Mouse (Mus musculus): ENCODE data around the gene Sdk1. TPM values are rescaled to one million over a fixed set of nuclear protein-coding genes. Genes with fewer than 3 reads are reported as not detected.

Gene Sdk1
- polyA plus RNA-seq, 1 experiment from 2014 or later = 4.0 TPM

DNA sequence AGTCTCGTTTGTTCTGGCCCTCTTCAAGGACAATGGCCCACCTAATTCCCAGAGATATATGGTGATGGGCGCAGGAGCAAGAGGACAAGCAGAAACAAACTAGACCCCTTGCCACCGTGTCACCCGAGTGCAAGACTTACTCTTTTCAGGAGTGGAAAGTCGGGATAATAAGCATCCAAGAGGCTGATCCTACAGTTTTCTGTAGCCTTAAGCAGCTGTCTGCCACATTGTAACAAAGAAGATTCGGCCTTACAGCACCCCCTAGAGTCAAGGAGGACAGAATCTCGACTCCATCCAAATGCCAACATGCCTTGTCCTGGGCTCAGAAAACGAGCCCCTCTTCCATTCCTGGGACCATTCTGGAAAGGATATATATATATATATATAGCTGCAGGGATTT lies 669.6 kb downstream of the Sdk1 start:
- Histone ChIP-seq H3K27me3 (ENCODE audit: insufficient read depth, low read length) (no peaks in the 10 kb centered on the region), H3K36me3 (ENCODE audit: insufficient read depth, low read length) (no peaks in the 10 kb centered on the region), H3K4me3 (ENCODE audit: low read length) (no peak overlapping the region), H3K9me3 (ENCODE audit: low read length) (no peaks in the 10 kb centered on the region), H3K9ac (replicated peaks; ENCODE audit: low read length) (no peak overlapping the region), H3K4me2 (replicated peaks; ENCODE audit: low read depth, low read length) (no peak overlapping the region), H3K4me1 (ENCODE audit: insufficient read depth, low read length) (no peaks in the 10 kb centered on the region), H3K27ac (ENCODE audit: low read length) (no peak overlapping the region)
- ATAC-seq (ENCODE audit: low FRiP score, low TSS enrichment) = no peak
- 55% methylated on average over 8 of the region's 8 CpGs for WGBS

DNA sequence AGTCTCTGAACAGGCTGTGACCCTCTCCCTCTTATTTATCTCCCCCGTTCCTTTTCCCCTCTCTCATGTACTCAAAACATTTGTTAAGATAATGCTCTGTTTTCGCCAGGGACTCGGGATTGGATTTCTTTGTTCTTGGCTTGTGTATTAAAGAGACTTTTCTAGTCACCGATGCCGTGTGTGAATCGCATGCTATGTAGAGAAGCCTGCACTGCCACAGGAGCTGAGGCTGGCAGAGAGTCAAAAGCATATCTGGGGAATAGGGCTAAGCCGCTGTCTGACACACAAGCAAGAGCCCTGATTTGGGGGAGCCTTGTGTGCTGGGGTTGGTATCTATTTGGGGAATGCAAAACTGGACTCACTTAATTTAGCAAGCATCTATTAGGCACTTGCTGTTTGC lies 671.6 kb downstream of the Sdk1 start:
- H3K9ac ChIP-seq (replicated peaks; ENCODE audit: low read length) = no peak overlapping the region
- WGBS = 86% methylated on average over 7 of the region's 7 CpGs
- no peaks in the 10 kb centered on the region for H3K36me3 ChIP-seq (ENCODE audit: insufficient read depth, low read length)
- H3K9me3 ChIP-seq (ENCODE audit: low read length) = no peaks in the 10 kb centered on the region
- H3K27ac ChIP-seq (ENCODE audit: low read length) = no peak overlapping the region
- H3K4me1 ChIP-seq (ENCODE audit: insufficient read depth, low read length) = no peaks in the 10 kb centered on the region
- no peak for ATAC-seq (ENCODE audit: low FRiP score, low TSS enrichment)
- H3K4me3 ChIP-seq (ENCODE audit: low read length) = no peak overlapping the region
- H3K4me2 ChIP-seq (replicated peaks; ENCODE audit: low read depth, low read length) = no peak overlapping the region
- no peaks in the 10 kb centered on the region for H3K27me3 ChIP-seq (ENCODE audit: insufficient read depth, low read length)

DNA sequence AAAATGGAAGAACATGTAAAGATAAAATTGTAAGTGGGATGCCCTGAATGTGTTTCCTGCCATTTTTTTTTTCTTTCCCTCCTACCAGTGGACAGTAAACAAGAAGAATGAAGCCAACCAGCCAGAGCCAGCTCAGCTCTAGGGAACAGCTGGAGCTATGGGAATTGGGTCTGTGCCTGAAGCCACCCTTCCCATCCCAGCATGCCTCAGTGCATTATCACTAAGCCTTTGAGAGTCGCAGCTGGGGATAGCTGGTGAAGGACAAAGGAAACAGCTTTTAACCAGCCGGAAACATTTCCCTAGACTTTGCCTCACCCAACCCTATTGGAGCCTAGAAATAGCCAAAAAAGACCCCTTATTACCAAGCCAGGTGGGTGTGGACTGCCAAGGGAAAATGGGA lies 675.7 kb downstream of the Sdk1 start:
- WGBS = 61% methylated on average over 2 of the region's 2 CpGs
- Histone ChIP-seq H3K4me2 (replicated peaks; ENCODE audit: low read depth, low read length) (no peak overlapping the region), H3K36me3 (ENCODE audit: insufficient read depth, low read length) (no peaks in the 10 kb centered on the region), H3K9me3 (ENCODE audit: low read length) (no peaks in the 10 kb centered on the region), H3K9ac (replicated peaks; ENCODE audit: low read length) (no peak overlapping the region), H3K4me3 (ENCODE audit: low read length) (no peak overlapping the region), H3K27me3 (ENCODE audit: insufficient read depth, low read length) (no peaks in the 10 kb centered on the region), H3K4me1 (ENCODE audit: insufficient read depth, low read length) (no peaks in the 10 kb centered on the region), H3K27ac (ENCODE audit: low read length) (no peak overlapping the region)
- ATAC-seq (ENCODE audit: low FRiP score, low TSS enrichment) = no peak

DNA sequence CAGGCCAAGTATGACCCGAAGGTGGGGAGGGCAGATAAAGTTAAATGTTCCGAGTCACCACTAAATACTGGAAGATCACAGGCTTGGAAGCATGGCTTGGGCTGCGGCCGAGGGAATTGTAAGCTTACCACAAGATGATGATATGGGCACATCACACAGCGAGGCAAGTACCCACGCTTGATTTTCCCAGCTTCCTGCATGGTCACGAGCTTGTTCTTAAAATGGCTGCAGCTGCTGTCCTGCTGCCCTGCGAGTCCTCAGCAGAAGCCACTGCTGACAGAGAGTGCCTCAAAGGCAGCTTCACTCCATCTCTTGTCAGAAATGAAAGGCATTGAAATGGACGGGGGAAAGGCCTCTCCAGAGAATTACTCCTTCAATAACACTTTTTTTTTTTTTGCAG lies 697.7 kb downstream of the Sdk1 start:
- WGBS = 71% methylated on average over 9 of the region's 9 CpGs

DNA sequence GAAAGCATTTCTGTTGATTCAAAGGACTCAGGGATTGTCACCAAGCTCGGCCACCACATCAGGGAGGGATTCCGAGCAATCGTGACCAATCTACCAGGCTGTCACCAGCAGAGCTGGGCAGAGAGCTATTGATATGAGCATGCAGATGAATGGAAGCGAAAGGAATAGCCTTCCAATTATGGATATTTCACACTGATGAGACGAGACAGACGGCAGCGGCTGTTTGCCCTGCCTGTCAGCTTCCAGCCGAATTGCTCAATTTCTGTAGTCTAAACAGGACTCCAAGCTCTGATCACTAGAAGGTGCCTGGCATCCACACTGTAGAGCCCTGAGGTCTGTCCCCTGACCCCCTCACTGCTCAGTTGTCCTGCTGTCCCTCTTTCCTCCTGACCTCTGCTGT lies 699.3 kb downstream of the Sdk1 start:
- Histone ChIP-seq H3K36me3 (ENCODE audit: insufficient read depth, low read length) (no peaks in the 10 kb centered on the region), H3K4me2 (replicated peaks; ENCODE audit: low read depth, low read length) (no peak overlapping the region), H3K9ac (replicated peaks; ENCODE audit: low read length) (no peak overlapping the region), H3K27me3 (ENCODE audit: insufficient read depth, low read length) (no peaks in the 10 kb centered on the region), H3K27ac (ENCODE audit: low read length) (no peak overlapping the region), H3K9me3 (ENCODE audit: low read length) (0 out of 2 replicates have a peak, but pooled peaks cover 3% of the 10 kb centered on the region), H3K4me1 (ENCODE audit: insufficient read depth, low read length) (no peaks in the 10 kb centered on the region), H3K4me3 (ENCODE audit: low read length) (no peak overlapping the region)
- ATAC-seq (ENCODE audit: low FRiP score, low TSS enrichment) = no peak
- 86% methylated on average over 8 of the region's 8 CpGs for WGBS

More for the DNA sequence above, 697.7 kb downstream of the Sdk1 start:
- Histone ChIP-seq H3K4me2 (replicated peaks; ENCODE audit: low read depth, low read length) (no peak overlapping the region), H3K9me3 (ENCODE audit: low read length) (no peaks in the 10 kb centered on the region), H3K4me3 (ENCODE audit: low read length) (no peak overlapping the region), H3K9ac (replicated peaks; ENCODE audit: low read length) (no peak overlapping the region), H3K4me1 (ENCODE audit: insufficient read depth, low read length) (no peaks in the 10 kb centered on the region), H3K36me3 (ENCODE audit: insufficient read depth, low read length) (no peaks in the 10 kb centered on the region), H3K27me3 (ENCODE audit: insufficient read depth, low read length) (no peaks in the 10 kb centered on the region), H3K27ac (ENCODE audit: low read length) (no peak overlapping the region)
- no peak for ATAC-seq (ENCODE audit: low FRiP score, low TSS enrichment)

DNA sequence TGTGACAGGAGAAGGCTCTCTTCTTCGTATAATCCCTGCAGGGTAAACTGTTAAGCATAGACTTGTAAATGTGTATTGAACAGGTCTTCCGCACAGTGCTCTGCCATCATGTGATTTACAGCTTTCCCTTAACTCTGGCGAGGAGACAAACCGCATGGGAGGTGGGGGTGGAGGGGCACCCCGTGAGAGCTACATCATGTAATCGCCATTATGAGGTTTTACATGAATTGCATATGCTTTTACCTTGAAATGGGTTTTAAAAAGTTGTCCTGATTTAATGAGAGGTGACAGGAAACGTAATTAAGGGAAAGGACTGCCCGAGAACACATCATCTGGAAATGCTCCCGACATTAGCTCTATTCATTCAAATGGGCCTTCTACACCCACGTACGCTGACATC lies 709.5 kb downstream of the Sdk1 start:
- WGBS = 52% methylated on average over 11 of the region's 11 CpGs
- Histone ChIP-seq H3K27ac (ENCODE audit: low read length) (no peak overlapping the region), H3K4me1 (ENCODE audit: insufficient read depth, low read length) (peaks cover 5% of the 10 kb centered on the region; the same call in 1 of the 2 replicates), H3K27me3 (ENCODE audit: insufficient read depth, low read length) (no peaks in the 10 kb centered on the region), H3K36me3 (ENCODE audit: insufficient read depth, low read length) (no peaks in the 10 kb centered on the region), H3K4me2 (replicated peaks; ENCODE audit: low read depth, low read length) (no peak overlapping the region), H3K9me3 (ENCODE audit: low read length) (no peaks in the 10 kb centered on the region), H3K9ac (replicated peaks; ENCODE audit: low read length) (no peak overlapping the region), H3K4me3 (ENCODE audit: low read length) (no peak overlapping the region)
- ATAC-seq (ENCODE audit: low FRiP score, low TSS enrichment) = no peak

DNA sequence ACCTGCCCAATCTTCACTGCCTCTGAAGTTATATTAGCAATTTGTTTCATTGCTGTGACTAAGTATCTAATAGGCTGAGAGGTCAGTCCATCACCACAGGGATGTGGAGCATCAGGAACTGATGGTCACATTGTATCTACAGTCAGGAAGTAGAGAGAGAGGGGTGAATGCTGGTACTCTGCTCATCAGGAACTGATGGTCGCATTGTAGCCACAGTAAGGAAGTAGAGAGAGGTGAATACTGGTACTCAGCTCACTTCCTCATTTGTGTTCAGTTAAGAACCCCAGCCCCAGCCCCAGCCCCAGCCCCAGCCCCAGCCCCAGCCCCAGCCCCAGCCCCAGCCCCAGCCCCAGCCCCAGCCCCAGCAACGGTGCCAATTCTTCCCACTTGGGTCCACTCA lies 711.0 kb downstream of the Sdk1 start:
- WGBS = 88% methylated on average over 2 of the region's 2 CpGs
- H3K27me3 ChIP-seq (ENCODE audit: insufficient read depth, low read length) = no peaks in the 10 kb centered on the region
- H3K27ac ChIP-seq (ENCODE audit: low read length) = no peak overlapping the region
- ATAC-seq (ENCODE audit: low FRiP score, low TSS enrichment) = no peak
- no peaks in the 10 kb centered on the region for H3K4me1 ChIP-seq (ENCODE audit: insufficient read depth, low read length)
- H3K9me3 ChIP-seq (ENCODE audit: low read length) = no peaks in the 10 kb centered on the region
- H3K9ac ChIP-seq (replicated peaks; ENCODE audit: low read length) = no peak overlapping the region
- no peaks in the 10 kb centered on the region for H3K36me3 ChIP-seq (ENCODE audit: insufficient read depth, low read length)
- H3K4me3 ChIP-seq (ENCODE audit: low read length) = no peak overlapping the region
- H3K4me2 ChIP-seq (replicated peaks; ENCODE audit: low read depth, low read length) = no peak overlapping the region

DNA sequence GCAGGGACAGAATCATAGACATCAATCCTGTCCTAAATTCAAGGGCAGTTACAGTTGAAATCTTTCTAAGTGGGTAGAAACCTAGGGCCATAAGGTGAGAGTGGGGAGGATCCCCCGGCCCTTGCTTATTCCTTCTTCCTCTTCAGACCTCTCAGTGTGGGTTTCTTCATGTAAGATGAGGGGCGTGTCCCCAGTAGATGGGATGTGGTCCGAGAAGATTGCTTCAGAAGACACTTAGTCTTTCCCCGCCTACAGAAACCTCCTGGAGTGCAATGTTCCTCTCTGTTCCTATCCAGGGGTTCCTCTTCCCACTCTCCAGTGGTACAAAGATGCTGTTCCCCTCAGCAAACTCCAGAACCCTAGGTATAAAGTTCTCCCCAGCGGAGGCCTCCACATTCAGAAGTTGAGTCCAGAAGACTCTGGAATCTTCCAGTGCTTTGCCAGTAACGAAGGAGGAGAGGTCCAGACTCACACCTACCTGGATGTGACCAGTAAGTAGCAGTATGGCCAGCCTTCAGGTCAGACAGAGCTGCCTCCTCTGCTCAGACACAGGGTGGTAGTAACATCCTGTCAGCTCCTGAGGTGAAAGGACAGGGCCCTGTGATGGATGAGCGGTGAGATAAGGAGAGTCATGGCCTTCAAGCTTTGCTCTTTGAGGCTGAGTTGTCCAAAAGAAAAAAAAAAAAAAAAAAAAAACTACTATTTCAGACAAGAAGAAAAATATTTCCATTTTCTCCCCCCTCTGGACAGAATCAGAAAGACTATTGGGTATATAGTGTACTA lies 711.6 kb downstream of the Sdk1 start:
- Histone ChIP-seq H3K4me1 (ENCODE audit: insufficient read depth, low read length) (no peaks in the 10 kb centered on the region), H3K9me3 (ENCODE audit: low read length) (no peaks in the 10 kb centered on the region), H3K36me3 (ENCODE audit: insufficient read depth, low read length) (no peaks in the 10 kb centered on the region), H3K9ac (replicated peaks; ENCODE audit: low read length) (no peak overlapping the region), H3K4me3 (ENCODE audit: low read length) (no peak overlapping the region), H3K27me3 (ENCODE audit: insufficient read depth, low read length) (no peaks in the 10 kb centered on the region), H3K4me2 (replicated peaks; ENCODE audit: low read depth, low read length) (no peak overlapping the region), H3K27ac (ENCODE audit: low read length) (no peak overlapping the region)
- no peak for ATAC-seq (ENCODE audit: low FRiP score, low TSS enrichment)
- WGBS = 85% methylated on average over 7 of the region's 7 CpGs

DNA sequence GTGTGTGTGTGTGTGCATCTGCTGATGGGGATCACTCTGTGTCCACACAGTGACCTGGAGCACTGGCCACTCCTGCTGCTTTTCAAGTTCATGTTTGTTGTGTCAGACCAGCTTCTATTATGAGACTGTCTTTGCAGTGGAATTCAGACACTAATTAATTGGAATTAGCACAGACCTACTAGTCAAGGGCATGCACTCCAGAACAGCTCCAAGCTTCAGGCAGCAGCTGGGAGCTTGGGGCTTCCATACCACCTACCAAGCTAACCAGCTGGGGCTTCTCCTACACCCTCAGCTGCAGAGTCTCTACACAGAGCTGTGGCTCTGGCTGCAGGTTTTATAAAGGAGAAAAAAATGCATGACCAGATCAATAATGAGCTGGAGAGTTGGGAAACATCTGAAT lies 729.8 kb downstream of the Sdk1 start:
- Histone ChIP-seq H3K36me3 (ENCODE audit: insufficient read depth, low read length) (no peaks in the 10 kb centered on the region), H3K9me3 (ENCODE audit: low read length) (no peaks in the 10 kb centered on the region), H3K27me3 (ENCODE audit: insufficient read depth, low read length) (no peaks in the 10 kb centered on the region), H3K4me2 (replicated peaks; ENCODE audit: low read depth, low read length) (no peak overlapping the region), H3K27ac (ENCODE audit: low read length) (no peak overlapping the region), H3K4me1 (ENCODE audit: insufficient read depth, low read length) (no peaks in the 10 kb centered on the region), H3K4me3 (ENCODE audit: low read length) (no peak overlapping the region), H3K9ac (replicated peaks; ENCODE audit: low read length) (no peak overlapping the region)
- ATAC-seq (ENCODE audit: low FRiP score, low TSS enrichment) = no peak

DNA sequence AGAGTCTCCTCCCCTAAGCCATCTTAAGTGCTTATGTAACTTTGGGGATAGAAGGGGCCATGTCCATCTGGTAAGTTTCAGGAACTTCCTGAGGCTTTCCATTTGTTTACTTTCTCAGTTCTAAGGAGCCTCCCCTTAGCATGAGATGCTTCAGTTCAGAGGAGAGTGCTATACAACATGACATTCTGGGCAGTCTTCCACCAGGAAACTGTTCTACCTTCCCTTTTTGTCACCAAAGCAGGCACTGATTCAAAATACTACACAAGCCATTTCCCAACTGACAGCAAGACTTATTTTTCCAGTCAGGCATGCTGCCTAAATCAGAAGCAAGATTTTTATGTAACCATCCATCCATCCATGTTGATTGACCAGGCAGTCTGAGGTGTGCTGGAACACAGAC lies 738.2 kb downstream of the Sdk1 start:
- H3K9ac ChIP-seq (replicated peaks; ENCODE audit: low read length) = no peak overlapping the region
- no peak overlapping the region for H3K4me3 ChIP-seq (ENCODE audit: low read length)
- H3K36me3 ChIP-seq (ENCODE audit: insufficient read depth, low read length) = no peaks in the 10 kb centered on the region
- no peak for ATAC-seq (ENCODE audit: low FRiP score, low TSS enrichment)
- no peak overlapping the region for H3K4me2 ChIP-seq (replicated peaks; ENCODE audit: low read depth, low read length)
- no peak overlapping the region for H3K27ac ChIP-seq (ENCODE audit: low read length)
- H3K4me1 ChIP-seq (ENCODE audit: insufficient read depth, low read length) = no peaks in the 10 kb centered on the region
- H3K27me3 ChIP-seq (ENCODE audit: insufficient read depth, low read length) = no peaks in the 10 kb centered on the region
- H3K9me3 ChIP-seq (ENCODE audit: low read length) = no peaks in the 10 kb centered on the region

Measured in kidney, embryonic 16.5 days (tissue).